Mouse (Mus musculus) kidney, postnatal 10 days (tissue): ENCODE measurements around the gene Ddx47.

Experiments
- DNase-seq: peaks from one replicate; pipeline ENCODE4 v3.0.0; 2021; ENCODE audit warnings: mixed read lengths

The Ddx47 gene

GRCm38 (mm10) chr6:135070347-135070746, 58.9 kb downstream of the Ddx47 start:
- no peak for DNase-seq
